Mouse (Mus musculus) layer of hippocampus, adult 11-12 months (tissue): ENCODE measurements around the gene Srpk3.

Source experiments
- DNase-seq: peaks from one replicate; pipeline ENCODE4 v3.0.0; 2022; ENCODE audit warnings: low spot score

Gene Srpk3

GRCm38 (mm10) chrX:73805814-73806213 lies 31.6 kb downstream of the Srpk3 start:
- DNase-seq = no peak

DNA sequence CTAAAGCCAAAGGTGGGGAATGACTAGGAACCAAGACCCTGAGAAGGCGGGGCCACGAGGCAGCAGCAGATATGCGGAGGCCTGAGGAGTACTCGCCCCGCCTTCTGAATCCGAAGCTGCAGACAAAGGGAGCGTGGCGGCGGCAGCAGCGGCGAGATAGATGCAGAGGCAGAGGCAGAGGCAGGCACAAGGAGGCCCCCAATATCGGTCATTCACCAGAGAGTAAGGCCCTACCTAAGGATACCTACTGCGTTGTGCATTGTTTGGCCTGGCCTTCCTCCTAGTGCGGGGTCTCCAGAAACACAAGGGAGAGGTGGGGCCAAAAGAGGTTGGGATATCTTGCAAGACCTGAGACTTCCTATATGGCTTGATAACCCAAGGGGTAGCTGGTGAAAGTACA lies 40.9 kb downstream of the Srpk3 start:
- DNase-seq = no peak

DNA sequence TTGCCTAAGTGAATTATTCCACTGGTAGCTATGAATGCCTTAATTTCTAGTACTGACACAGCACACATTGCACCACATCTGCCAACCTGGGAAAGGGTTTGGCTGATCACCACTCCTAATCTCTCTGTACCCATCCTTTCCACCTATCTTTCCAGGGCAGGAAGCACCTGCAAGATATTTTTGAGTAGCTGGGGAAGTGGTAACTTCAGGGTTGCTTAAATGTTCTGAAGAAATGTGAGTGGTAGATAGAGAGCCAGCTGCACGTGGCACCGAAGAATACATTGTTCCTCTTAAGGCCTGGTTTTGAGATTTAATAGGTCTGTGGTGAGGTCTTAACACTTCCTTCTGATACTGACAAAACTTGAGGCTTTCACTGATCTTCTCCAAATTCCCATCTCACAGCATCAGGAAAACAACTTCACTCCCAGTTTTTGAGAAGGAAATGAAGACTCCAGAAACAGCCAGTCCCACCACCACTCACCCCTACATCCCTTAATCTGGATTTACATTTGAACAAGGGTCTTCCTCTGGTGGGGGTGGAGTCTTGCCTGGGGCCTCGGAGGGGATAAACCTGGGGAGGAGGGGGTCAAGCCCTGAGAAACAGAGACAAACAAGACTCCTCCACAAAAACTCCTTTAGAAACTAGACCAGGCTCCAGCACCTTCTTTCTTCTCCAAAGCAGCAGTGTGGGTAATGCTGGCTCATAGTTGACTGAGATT lies 42.5 kb downstream of the Srpk3 start:
- no peak for DNase-seq

- no peak for DNase-seq
Measured at GRCm38 (mm10) chrX:73823747-73824146, 49.5 kb downstream of the Srpk3 start.

GRCm38 (mm10) chrX:73824185-73825151 lies 50.3 kb downstream of the Srpk3 start, which contains the start of gene Pdzd4:
Gene Pdzd4, minus strand, starts transcription at chrX:73824969.
- DNase-seq = peak; percentile 64
